Mouse (Mus musculus): ENCODE measurements around the gene Fabp6. TPM values are rescaled to one million over a fixed set of nuclear protein-coding genes. Genes with fewer than 3 reads are reported as not detected.

Gene Fabp6
- polyA plus RNA-seq, 1 experiment from 2014 or later = not detected

- WGBS = 74% methylated on average over 10 of the region's 10 CpGs
Observed at GRCm38 (mm10) chr11:43610006-43610661, 8.8 kb upstream of the Fabp6 start.

GRCm38 (mm10) chr11:43608440-43608839 is 7.1 kb upstream of the Fabp6 start:
- H3K9me3 ChIP-seq (ENCODE audit: control insufficient read depth, low read length) = no peaks in the 10 kb centered on the region
- no peak for DNase-seq (ENCODE audit: low spot score)
- H3K36me3 ChIP-seq (ENCODE audit: control insufficient read depth, insufficient read depth, low read length) = no peaks in the 10 kb centered on the region
- no peak overlapping the region for H3K9ac ChIP-seq (ENCODE audit: low read depth, low read length)
- 90% methylated on average over 3 of the region's 3 CpGs for WGBS
- ATAC-seq (replicated peaks; ENCODE audit: low FRiP score) = no peak
- H3K4me2 ChIP-seq = no peak overlapping the region
- H3K27ac ChIP-seq (ENCODE audit: low read depth, low read length) = no peak overlapping the region
- H3K4me1 ChIP-seq (replicated peaks; ENCODE audit: control insufficient read depth, insufficient read depth, low read length) = peaks cover 2% of the 10 kb centered on the region; the same call in 1 of the 2 replicates
- no peaks in the 10 kb centered on the region for H3K27me3 ChIP-seq (replicated peaks; ENCODE audit: control insufficient read depth, insufficient read depth, low read length)
- no peak overlapping the region for H3K4me3 ChIP-seq (ENCODE audit: low read depth, low read length)

More at GRCm38 (mm10) chr11:43610006-43610661, 8.8 kb upstream of the Fabp6 start:
- ATAC-seq (replicated peaks; ENCODE audit: low FRiP score) = no peak
- DNase-seq (ENCODE audit: low spot score) = no peak
- Histone ChIP-seq H3K9me3 (ENCODE audit: control insufficient read depth, low read length) (no peaks in the 10 kb centered on the region), H3K9ac (ENCODE audit: low read depth, low read length) (no peak overlapping the region), H3K4me2 (no peak overlapping the region), H3K4me3 (ENCODE audit: low read depth, low read length) (no peak overlapping the region), H3K36me3 (ENCODE audit: control insufficient read depth, insufficient read depth, low read length) (no peaks in the 10 kb centered on the region), H3K27ac (ENCODE audit: low read depth, low read length) (no peak overlapping the region), H3K4me1 (replicated peaks; ENCODE audit: control insufficient read depth, insufficient read depth, low read length) (peaks cover 2% of the 10 kb centered on the region; the same call in 1 of the 2 replicates), H3K27me3 (replicated peaks; ENCODE audit: control insufficient read depth, insufficient read depth, low read length) (no peaks in the 10 kb centered on the region)

- ATAC-seq (replicated peaks; ENCODE audit: low FRiP score) = no peak
Observed at GRCm38 (mm10) chr11:43605859-43606258, 4.5 kb upstream of the Fabp6 start.

GRCm38 (mm10) chr11:43604891-43605290 is 3.6 kb upstream of the Fabp6 start:
- Histone ChIP-seq H3K4me3 (ENCODE audit: low read depth, low read length) (no peak overlapping the region), H3K9me3 (ENCODE audit: control insufficient read depth, low read length) (no peaks in the 10 kb centered on the region), H3K27me3 (replicated peaks; ENCODE audit: control insufficient read depth, insufficient read depth, low read length) (no peaks in the 10 kb centered on the region), H3K27ac (ENCODE audit: low read depth, low read length) (no peak overlapping the region; the same call in 1 of the 2 replicates), H3K4me1 (replicated peaks; ENCODE audit: control insufficient read depth, insufficient read depth, low read length) (no peaks in the 10 kb centered on the region), H3K36me3 (ENCODE audit: control insufficient read depth, insufficient read depth, low read length) (no peaks in the 10 kb centered on the region), H3K9ac (ENCODE audit: low read depth, low read length) (no peak overlapping the region), H3K4me2 (no peak overlapping the region)
- DNase-seq (ENCODE audit: low spot score) = no peak
- 68% methylated on average over 6 of the region's 6 CpGs for WGBS
- no peak for ATAC-seq (replicated peaks; ENCODE audit: low FRiP score)

More at GRCm38 (mm10) chr11:43605859-43606258, 4.5 kb upstream of the Fabp6 start:
- H3K4me1 ChIP-seq (replicated peaks; ENCODE audit: control insufficient read depth, insufficient read depth, low read length) = no peaks in the 10 kb centered on the region
- WGBS = 82% methylated on average over 6 of the region's 6 CpGs
- no peak for DNase-seq (ENCODE audit: low spot score)
- no peaks in the 10 kb centered on the region for H3K9me3 ChIP-seq (ENCODE audit: control insufficient read depth, low read length)
- H3K36me3 ChIP-seq (ENCODE audit: control insufficient read depth, insufficient read depth, low read length) = no peaks in the 10 kb centered on the region
- H3K4me3 ChIP-seq (ENCODE audit: low read depth, low read length) = no peak overlapping the region
- no peaks in the 10 kb centered on the region for H3K27me3 ChIP-seq (replicated peaks; ENCODE audit: control insufficient read depth, insufficient read depth, low read length)
- H3K27ac ChIP-seq (ENCODE audit: low read depth, low read length) = no peak overlapping the region
- H3K4me2 ChIP-seq = no peak overlapping the region
- H3K9ac ChIP-seq (ENCODE audit: low read depth, low read length) = no peak overlapping the region

GRCm38 (mm10) chr11:43604207-43604606 is 2.9 kb upstream of the Fabp6 start:
- Histone ChIP-seq H3K4me1 (replicated peaks; ENCODE audit: control insufficient read depth, insufficient read depth, low read length) (no peaks in the 10 kb centered on the region), H3K27ac (ENCODE audit: low read depth, low read length) (no peak overlapping the region), H3K9me3 (ENCODE audit: control insufficient read depth, low read length) (no peaks in the 10 kb centered on the region), H3K27me3 (replicated peaks; ENCODE audit: control insufficient read depth, insufficient read depth, low read length) (no peaks in the 10 kb centered on the region), H3K4me3 (ENCODE audit: low read depth, low read length) (no peak overlapping the region), H3K36me3 (ENCODE audit: control insufficient read depth, insufficient read depth, low read length) (no peaks in the 10 kb centered on the region), H3K9ac (ENCODE audit: low read depth, low read length) (no peak overlapping the region), H3K4me2 (no peak overlapping the region)
- 74% methylated on average over 2 of the region's 2 CpGs for WGBS
- DNase-seq (ENCODE audit: low spot score) (no peak), ATAC-seq (replicated peaks; ENCODE audit: low FRiP score) (no peak)

- Histone ChIP-seq H3K27ac (ENCODE audit: low read depth, low read length) (no peak overlapping the region), H3K27me3 (replicated peaks; ENCODE audit: control insufficient read depth, insufficient read depth, low read length) (no peaks in the 10 kb centered on the region), H3K4me2 (no peak overlapping the region), H3K9me3 (ENCODE audit: control insufficient read depth, low read length) (no peaks in the 10 kb centered on the region), H3K4me3 (ENCODE audit: low read depth, low read length) (no peak overlapping the region), H3K36me3 (ENCODE audit: control insufficient read depth, insufficient read depth, low read length) (peaks cover 8% of the 10 kb centered on the region), H3K4me1 (replicated peaks; ENCODE audit: control insufficient read depth, insufficient read depth, low read length) (no peaks in the 10 kb centered on the region), H3K9ac (ENCODE audit: low read depth, low read length) (no peak overlapping the region)
- WGBS = 68% methylated on average over 6 of the region's 6 CpGs
- ATAC-seq (replicated peaks; ENCODE audit: low FRiP score) (no peak), DNase-seq (ENCODE audit: low spot score) (no peak)
Observed at GRCm38 (mm10) chr11:43589530-43590072, 11.7 kb downstream of the Fabp6 start.

- H3K4me3 ChIP-seq (ENCODE audit: low read depth, low read length) = no peak within 1 kb of the TSS
- no peak within 1 kb of the TSS for H3K27ac ChIP-seq (ENCODE audit: low read depth, low read length)
- DNase-seq (ENCODE audit: low spot score) = peak; percentile 62
- WGBS = 64% methylated on average over 7 of the region's 7 CpGs
- no peaks in the 10 kb centered on the region for H3K4me1 ChIP-seq (replicated peaks; ENCODE audit: control insufficient read depth, insufficient read depth, low read length)
- H3K9me3 ChIP-seq (ENCODE audit: control insufficient read depth, low read length) = no peaks in the 10 kb centered on the region
- no peak within 1 kb of the TSS for H3K4me2 ChIP-seq
- peaks cover 8% of the 10 kb centered on the region for H3K36me3 ChIP-seq (ENCODE audit: control insufficient read depth, insufficient read depth, low read length)
- ATAC-seq (replicated peaks; ENCODE audit: low FRiP score) = no peak
- H3K27me3 ChIP-seq (replicated peaks; ENCODE audit: control insufficient read depth, insufficient read depth, low read length) = no peaks in the 10 kb centered on the region
- no peak within 1 kb of the TSS for H3K9ac ChIP-seq (ENCODE audit: low read depth, low read length)
Observed at GRCm38 (mm10) chr11:43586324-43587090, 14.8 kb downstream of the Fabp6 start, which contains the start of gene 4933415A04Rik. TSS of gene 4933415A04Rik (plus strand) at chr11:43587040.

GRCm38 (mm10) chr11:43585211-43586005 is 15.9 kb downstream of the Fabp6 start:
- H3K9ac ChIP-seq (ENCODE audit: low read depth, low read length) = no peak overlapping the region
- no peaks in the 10 kb centered on the region for H3K27me3 ChIP-seq (replicated peaks; ENCODE audit: control insufficient read depth, insufficient read depth, low read length)
- H3K4me3 ChIP-seq (ENCODE audit: low read depth, low read length) = no peak overlapping the region
- H3K4me2 ChIP-seq = no peak overlapping the region
- H3K27ac ChIP-seq (ENCODE audit: low read depth, low read length) = no peak overlapping the region
- DNase-seq (ENCODE audit: low spot score) (no peak), ATAC-seq (replicated peaks; ENCODE audit: low FRiP score) (no peak)
- peaks cover 10% of the 10 kb centered on the region for H3K36me3 ChIP-seq (ENCODE audit: control insufficient read depth, insufficient read depth, low read length)
- H3K9me3 ChIP-seq (ENCODE audit: control insufficient read depth, low read length) = no peaks in the 10 kb centered on the region
- no peaks in the 10 kb centered on the region for H3K4me1 ChIP-seq (replicated peaks; ENCODE audit: control insufficient read depth, insufficient read depth, low read length)
- WGBS = 91% methylated on average over 22 of the region's 22 CpGs
